Mouse (Mus musculus) heart, adult 2 months (tissue): ENCODE data around the gene Cpt2. TPM values are rescaled to one million over a fixed set of nuclear protein-coding genes. Genes with fewer than 3 reads are reported as not detected.

Experiments used
- DNase-seq, 2 experiments: peaks; one replicate each; pipeline ENCODE4 v3.0.0; 2021
- H3K27ac ChIP-seq: fragments of 200-600 bp; 2 replicates; pipeline ENCODE4 v1.8.1; 2022
- H3K27me3 ChIP-seq: fragments of 200-500 bp; 2 replicates; pipeline ENCODE4 v1.6.1; 2012; ENCODE audit warnings: mild to moderate bottlenecking, low read length, inconsistent platforms, mixed read lengths; ENCODE audit not compliant: control insufficient read depth, insufficient read depth
- H3K36me3 ChIP-seq: fragments of 200-500 bp; 2 replicates; pipeline ENCODE4 v1.6.1; 2012; ENCODE audit warnings: low read length, inconsistent platforms; ENCODE audit not compliant: control insufficient read depth, insufficient read depth
- H3K4me1 ChIP-seq: fragments of 200-500 bp; 2 replicates; pipeline ENCODE4 v1.6.1; 2011; ENCODE audit warnings: low read length; ENCODE audit not compliant: control insufficient read depth, insufficient read depth
- H3K4me3 ChIP-seq: fragments of 200-600 bp; 2 replicates; pipeline ENCODE4 v1.8.1; 2022
- H3K79me2 ChIP-seq: fragments of 200-500 bp; replicated peaks from 2 replicates; pipeline ENCODE4 v1.6.1; 2012; ENCODE audit warnings: mild to moderate bottlenecking, inconsistent platforms, low read length, moderate library complexity, mixed read lengths; ENCODE audit not compliant: control insufficient read depth, insufficient read depth
- H3K9ac ChIP-seq: fragments of 200-500 bp; 2 replicates; pipeline ENCODE4 v1.6.1; 2012; ENCODE audit warnings: low read depth, mild to moderate bottlenecking, control low read depth, inconsistent platforms, low read length, mixed read lengths
- CTCF ChIP-seq: fragments of 200-600 bp; IDR thresholded peaks from 2 replicates; pipeline ENCODE4 v1.8.1; 2022; ENCODE audit warnings: antibody characterized with exemption, mild to moderate bottlenecking, moderate library complexity
- EP300 ChIP-seq: fragments of 200-500 bp; IDR thresholded peaks from 2 replicates; pipeline ENCODE4 v1.6.1; 2011; ENCODE audit warnings: low read depth, low read length, control low read depth; ENCODE audit not compliant: insufficient read depth
- POLR2A ChIP-seq: fragments of 200-500 bp; IDR thresholded peaks from 2 replicates; pipeline ENCODE4 v1.6.1; 2011; ENCODE audit warnings: mild to moderate bottlenecking, low read depth, low read length, control low read depth; ENCODE audit not compliant: insufficient read depth
- WGBS: fragments of 180-500 bp; shearing (Covaris S2); methylation state at CpG from one replicate; pipeline ENCODE4 v1.1.7; 2018; 5-methylcytosine and 5-hydroxymethylcytosine counted together
- intact Hi-C: fragments of 180-260 bp; cut with DNase I; formaldehyde crosslinking; loops from one replicate; pipeline ENCODE4 v1.15.1; 2025
- polyA plus RNA-seq: library from polyadenylated mRNA; depleted of rRNA; stranded (reverse); fragments of >200 nt; gene quantifications from 2 replicates; pipeline ENCODE4 v1.2.3, GENCODE M21; 2012
- total RNA-seq, 2 experiments: library from RNA; stranded (reverse); gene quantifications; 2 replicates each; pipeline ENCODE4 v1.2.3; 2021

The Cpt2 gene
- total and polyA plus RNA-seq, 3 experiments: 275 to 281 (median 278) TPM

GRCm38 (mm10) chr4:107920336-107920735 lies 3.1 kb downstream of the Cpt2 start:
- intact Hi-C loops: no loop called here
- Histone ChIP-seq H3K27ac (no peak overlapping the region), H3K4me1 (peaks cover 17% of the 10 kb centered on the region), H3K4me3 (no peak overlapping the region), H3K79me2 (peaks cover 2% of the 10 kb centered on the region), H3K36me3 (peaks cover 14% of the 10 kb centered on the region), H3K9ac (no peak overlapping the region), H3K27me3 (no peaks in the 10 kb centered on the region)
- WGBS: 43% methylated on average over 2 of the region's 2 CpGs
- no peak for TF ChIP-seq CTCF
- TF ChIP-seq EP300: no peak
- no peak for TF ChIP-seq POLR2A
- DNase-seq: no peak

- TF ChIP-seq CTCF: no peak
- no peak for TF ChIP-seq EP300
- TF ChIP-seq POLR2A: no peak
- Histone ChIP-seq H3K9ac (no peak overlapping the region), H3K4me3 (no peak overlapping the region), H3K27ac (no peak overlapping the region), H3K27me3 (no peaks in the 10 kb centered on the region), H3K79me2 (no peaks in the 10 kb centered on the region), H3K4me1 (no peaks in the 10 kb centered on the region), H3K36me3 (0 out of 2 replicates have a peak, but pooled peaks cover 3% of the 10 kb centered on the region)
- no peak for DNase-seq
- WGBS: 88% methylated on average over 4 of the region's 4 CpGs
- intact Hi-C loops: no loop called here
Measured at GRCm38 (mm10) chr4:107910020-107910419, 13.4 kb downstream of the Cpt2 start.

GRCm38 (mm10) chr4:107906561-107906960 lies 16.8 kb downstream of the Cpt2 start:
- no peak for DNase-seq
- Histone ChIP-seq H3K27ac (no peak overlapping the region), H3K4me3 (no peak overlapping the region), H3K79me2 (no peaks in the 10 kb centered on the region), H3K36me3 (no peaks in the 10 kb centered on the region), H3K27me3 (no peaks in the 10 kb centered on the region), H3K9ac (no peak overlapping the region), H3K4me1 (no peaks in the 10 kb centered on the region)
- no peak for TF ChIP-seq EP300
- no peak for TF ChIP-seq CTCF
- no peak for TF ChIP-seq POLR2A
- WGBS: 87% methylated on average over 9 of the region's 9 CpGs
- intact Hi-C loops: no loop called here

DNA sequence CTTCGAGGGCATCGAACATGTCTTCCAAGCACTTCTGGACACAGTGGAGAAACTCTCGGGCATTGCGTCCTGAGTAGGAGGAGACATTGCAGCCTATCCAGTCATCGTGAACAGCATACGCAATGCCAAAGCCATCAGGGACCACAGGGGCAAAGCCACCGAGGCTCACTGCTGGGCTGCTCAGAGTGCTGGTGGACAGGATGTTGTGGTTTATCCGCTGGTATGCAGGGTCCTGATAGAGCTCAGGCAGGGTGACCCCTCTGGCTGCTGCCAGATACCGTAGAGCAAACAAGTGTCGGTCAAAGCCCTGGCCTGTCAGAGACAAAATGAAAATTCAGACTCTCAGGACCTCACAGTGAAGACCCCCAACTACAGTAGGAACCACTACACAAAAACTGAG lies 19.2 kb downstream of the Cpt2 start:
- no peak overlapping the region for H3K27ac ChIP-seq
- H3K4me1 ChIP-seq: no peaks in the 10 kb centered on the region
- intact Hi-C loops: no loop called here
- WGBS: 76% methylated on average over 10 of the region's 10 CpGs
- H3K9ac ChIP-seq: no peak overlapping the region
- H3K79me2 ChIP-seq: no peaks in the 10 kb centered on the region
- DNase-seq: no peak
- H3K4me3 ChIP-seq: no peak overlapping the region
- H3K36me3 ChIP-seq: no peaks in the 10 kb centered on the region
- no peaks in the 10 kb centered on the region for H3K27me3 ChIP-seq
- no peak for TF ChIP-seq CTCF
- TF ChIP-seq POLR2A: no peak
- no peak for TF ChIP-seq EP300

DNA sequence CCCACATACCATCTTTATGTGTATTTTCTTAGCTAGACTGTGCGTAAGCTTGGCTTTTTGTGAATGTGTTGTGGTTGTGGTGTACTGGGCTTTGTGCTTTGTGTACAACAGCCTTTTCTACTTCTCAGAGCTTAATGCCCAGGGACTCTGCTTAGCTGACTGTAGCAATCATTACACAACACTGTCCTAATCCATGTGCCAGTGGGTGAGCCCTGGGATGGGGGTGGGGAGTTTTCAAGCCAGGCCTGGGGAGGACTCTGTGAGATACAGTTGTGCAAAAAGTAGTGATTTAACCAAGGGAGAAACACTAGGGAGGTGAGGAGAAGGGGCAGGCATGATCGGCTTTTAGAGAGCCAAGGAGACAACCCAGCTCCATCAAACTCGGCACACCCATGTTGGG lies 23.2 kb downstream of the Cpt2 start:
- TF ChIP-seq EP300 (no peak), POLR2A (no peak), CTCF (no peak)
- DNase-seq: no peak
- Histone ChIP-seq H3K9ac (no peak overlapping the region), H3K27ac (no peak overlapping the region), H3K36me3 (no peaks in the 10 kb centered on the region), H3K27me3 (no peaks in the 10 kb centered on the region), H3K79me2 (no peaks in the 10 kb centered on the region), H3K4me1 (no peaks in the 10 kb centered on the region), H3K4me3 (no peak overlapping the region)
- WGBS: 91% methylated on average over 3 of the region's 3 CpGs
- intact Hi-C loops: no loop called here

DNA sequence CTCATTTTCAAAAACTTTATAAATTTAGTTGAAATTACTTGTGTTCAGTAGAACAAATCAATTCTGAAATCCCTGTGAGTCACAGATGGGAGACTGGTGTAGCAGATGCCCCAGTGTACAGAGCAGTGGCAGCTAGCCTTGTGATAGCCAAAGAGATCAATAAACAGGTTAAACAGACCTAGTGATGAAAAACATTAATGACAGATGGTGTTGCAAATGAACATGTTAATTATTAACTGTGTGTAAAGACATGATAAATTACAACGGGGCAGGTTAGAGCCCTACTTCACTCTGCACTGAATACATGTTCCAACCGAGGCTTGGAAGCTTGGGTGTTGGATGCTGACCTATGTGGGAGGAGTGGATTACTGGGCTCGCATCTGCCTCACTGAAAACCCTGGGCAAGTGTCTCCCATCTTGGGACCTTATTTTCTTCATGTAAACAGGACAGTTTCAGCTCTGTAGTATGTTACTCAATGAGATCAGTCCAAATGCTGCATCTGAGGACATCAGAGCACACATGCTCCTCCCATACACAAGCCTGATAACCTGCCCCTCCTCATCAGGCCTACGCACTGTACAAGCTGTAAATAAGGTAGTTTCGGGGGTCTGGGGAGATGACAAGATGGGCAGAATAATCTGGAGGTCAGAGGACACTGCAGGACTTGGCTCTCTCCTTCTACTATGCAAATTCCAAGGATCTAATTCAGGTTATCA lies 24.0 kb downstream of the Cpt2 start:
- DNase-seq: no peak
- intact Hi-C loops: no loop called here
- Histone ChIP-seq H3K27me3 (no peaks in the 10 kb centered on the region), H3K27ac (no peak overlapping the region), H3K4me1 (no peaks in the 10 kb centered on the region), H3K9ac (no peak overlapping the region), H3K79me2 (no peaks in the 10 kb centered on the region), H3K4me3 (no peak overlapping the region), H3K36me3 (no peaks in the 10 kb centered on the region)
- TF ChIP-seq CTCF (no peak), POLR2A (no peak), EP300 (no peak)
- 80% methylated on average over 5 of the region's 5 CpGs for WGBS
